Mouse (Mus musculus): Measurements from ENCODE around the gene Ifitm5. TPM values are rescaled to one million over a fixed set of nuclear protein-coding genes. Genes with fewer than 3 reads are reported as not detected.
"Not testable (repeated sequence)": the region's sequence is repeated elsewhere in the genome, so short reads cannot be mapped to it uniquely, and the experiment has no call there.

Ifitm5 gene
- polyA plus RNA-seq, 1 experiment: 0.81 TPM

DNA sequence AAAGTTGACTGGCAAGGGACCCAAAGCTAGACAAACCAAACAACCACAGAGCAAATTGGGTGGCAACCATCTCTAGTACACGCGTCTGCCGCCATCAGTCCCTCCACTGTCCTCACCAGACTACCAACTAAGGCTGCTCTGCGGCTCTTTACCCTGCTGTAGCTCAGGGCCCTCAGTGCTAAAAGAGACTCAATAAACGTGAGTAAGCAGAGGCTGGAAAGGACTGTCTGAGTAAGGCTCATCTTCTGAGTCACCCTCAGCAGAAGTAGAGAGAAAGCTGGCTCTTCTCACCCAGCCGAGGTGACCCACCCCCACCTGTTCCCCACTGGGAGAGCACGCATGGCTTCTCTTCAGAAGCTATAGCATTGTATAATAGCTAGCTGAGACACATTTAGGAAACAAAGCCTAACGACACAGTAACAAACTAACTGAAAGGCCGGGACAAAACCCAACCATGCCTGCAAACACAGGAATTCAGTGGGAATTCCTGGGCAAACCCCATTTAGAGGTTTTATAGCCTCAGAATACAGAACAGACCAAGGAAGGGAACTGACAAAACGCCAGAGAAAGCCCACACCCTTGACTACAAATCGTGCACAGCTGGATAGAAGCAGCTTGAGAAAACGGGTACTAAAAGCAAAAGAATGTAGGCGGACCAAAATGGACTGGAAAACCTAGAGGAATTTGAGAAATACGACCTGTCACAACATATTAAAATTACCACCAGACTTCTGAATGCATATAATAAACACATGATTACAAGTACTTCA lies 23.5 kb upstream of the Ifitm5 start:
- no peaks in the 10 kb centered on the region for H3K4me1 ChIP-seq (replicated peaks; ENCODE audit: control insufficient read depth, insufficient read depth, low read length)
- no peaks in the 10 kb centered on the region for H3K36me3 ChIP-seq (ENCODE audit: control insufficient read depth, insufficient read depth, low read length)
- no peaks in the 10 kb centered on the region for H3K27me3 ChIP-seq (ENCODE audit: control insufficient read depth, insufficient read depth, low read length)
- DNase-seq: no peak
- no peak for TF ChIP-seq CTCF (IDR thresholded peaks at IDR 0.05; ENCODE audit: borderline replicate concordance, control insufficient read depth, extremely low read depth, insufficient read depth, low read length, poor library complexity)
- no peak for TF ChIP-seq POLR2A (IDR thresholded peaks at IDR 0.05; ENCODE audit: control insufficient read depth, extremely low read depth, insufficient read depth, low read length, poor library complexity)
- 72% methylated on average over 14 of the region's 14 CpGs for WGBS
- H3K27ac ChIP-seq (ENCODE audit: control insufficient read depth, insufficient read depth, low read length): no peak overlapping the region
- H3K4me3 ChIP-seq (ENCODE audit: control insufficient read depth, insufficient read depth, low read length): no peak overlapping the region

DNA sequence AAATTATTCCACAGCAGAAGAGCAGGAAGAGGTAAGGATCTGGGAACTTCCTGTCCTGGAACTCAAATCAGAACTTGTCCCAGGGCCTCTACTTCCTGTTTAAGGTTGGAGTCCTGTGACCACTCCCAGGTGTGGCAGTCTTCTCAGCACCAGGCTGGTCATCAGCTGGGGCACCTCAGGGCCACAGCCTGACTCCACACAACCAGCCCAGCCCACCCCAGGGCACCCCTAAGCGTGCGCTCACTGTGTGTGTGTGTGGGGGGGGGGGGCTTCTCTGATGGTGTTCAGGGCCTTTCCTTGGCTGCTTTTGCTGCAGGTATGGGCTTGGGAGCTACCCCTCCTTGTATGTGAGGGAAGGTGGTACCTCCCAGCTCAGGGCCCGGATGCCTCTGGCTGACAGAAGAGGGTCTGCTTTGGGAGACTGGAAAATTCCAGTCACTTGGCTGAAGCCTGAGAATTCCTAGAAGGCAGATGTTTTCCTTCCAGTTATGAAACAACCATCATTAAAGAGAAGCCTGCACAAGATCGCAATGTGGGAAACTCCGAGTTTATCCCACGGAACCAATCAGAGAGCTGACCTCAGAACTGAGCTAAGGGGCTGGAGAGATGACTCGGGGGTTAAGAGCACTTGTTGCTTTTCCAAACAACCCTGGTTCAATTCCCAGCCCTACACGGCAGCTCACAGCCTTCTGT lies 21.5 kb upstream of the Ifitm5 start:
- Histone ChIP-seq H3K36me3 (ENCODE audit: control insufficient read depth, insufficient read depth, low read length) (no peaks in the 10 kb centered on the region), H3K4me1 (replicated peaks; ENCODE audit: control insufficient read depth, insufficient read depth, low read length) (no peaks in the 10 kb centered on the region), H3K27ac (ENCODE audit: control insufficient read depth, insufficient read depth, low read length) (no peak overlapping the region), H3K4me3 (ENCODE audit: control insufficient read depth, insufficient read depth, low read length) (no peak overlapping the region), H3K27me3 (ENCODE audit: control insufficient read depth, insufficient read depth, low read length) (no peaks in the 10 kb centered on the region)
- DNase-seq: no peak
- WGBS: 95% methylated on average over 8 of the region's 8 CpGs
- TF ChIP-seq CTCF (IDR thresholded peaks at IDR 0.05; ENCODE audit: borderline replicate concordance, control insufficient read depth, extremely low read depth, insufficient read depth, low read length, poor library complexity): no peak
- no peak for TF ChIP-seq POLR2A (IDR thresholded peaks at IDR 0.05; ENCODE audit: control insufficient read depth, extremely low read depth, insufficient read depth, low read length, poor library complexity)

DNA sequence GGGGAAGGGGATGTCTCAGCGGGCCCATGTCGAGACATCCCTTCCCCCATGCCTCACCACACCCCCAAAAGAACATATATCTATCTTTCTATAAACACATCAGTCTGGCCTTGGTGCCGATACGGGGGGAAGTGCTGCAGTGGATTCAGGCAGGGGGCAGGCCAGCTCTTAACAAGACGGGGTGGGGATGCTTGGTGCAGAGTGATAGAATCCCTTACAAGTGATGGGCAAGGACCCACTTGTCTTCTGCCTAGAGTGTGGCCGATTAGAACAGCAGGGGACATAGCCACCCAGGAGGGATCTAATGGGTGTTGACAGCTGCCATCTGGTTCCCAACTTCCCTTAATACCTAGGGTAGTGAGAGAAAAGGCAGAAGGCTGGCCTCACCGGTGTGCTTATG lies 20.8 kb upstream of the Ifitm5 start:
- H3K4me1 ChIP-seq (replicated peaks; ENCODE audit: control insufficient read depth, insufficient read depth, low read length): no peaks in the 10 kb centered on the region
- TF ChIP-seq POLR2A (IDR thresholded peaks at IDR 0.05; ENCODE audit: control insufficient read depth, extremely low read depth, insufficient read depth, low read length, poor library complexity) (no peak), CTCF (IDR thresholded peaks at IDR 0.05; ENCODE audit: borderline replicate concordance, control insufficient read depth, extremely low read depth, insufficient read depth, low read length, poor library complexity) (no peak)
- no peak overlapping the region for H3K4me3 ChIP-seq (ENCODE audit: control insufficient read depth, insufficient read depth, low read length)
- no peaks in the 10 kb centered on the region for H3K27me3 ChIP-seq (ENCODE audit: control insufficient read depth, insufficient read depth, low read length)
- no peak overlapping the region for H3K27ac ChIP-seq (ENCODE audit: control insufficient read depth, insufficient read depth, low read length)
- H3K36me3 ChIP-seq (ENCODE audit: control insufficient read depth, insufficient read depth, low read length): no peaks in the 10 kb centered on the region
- no peak for DNase-seq
- WGBS: 60% methylated on average over 7 of the region's 7 CpGs

DNA sequence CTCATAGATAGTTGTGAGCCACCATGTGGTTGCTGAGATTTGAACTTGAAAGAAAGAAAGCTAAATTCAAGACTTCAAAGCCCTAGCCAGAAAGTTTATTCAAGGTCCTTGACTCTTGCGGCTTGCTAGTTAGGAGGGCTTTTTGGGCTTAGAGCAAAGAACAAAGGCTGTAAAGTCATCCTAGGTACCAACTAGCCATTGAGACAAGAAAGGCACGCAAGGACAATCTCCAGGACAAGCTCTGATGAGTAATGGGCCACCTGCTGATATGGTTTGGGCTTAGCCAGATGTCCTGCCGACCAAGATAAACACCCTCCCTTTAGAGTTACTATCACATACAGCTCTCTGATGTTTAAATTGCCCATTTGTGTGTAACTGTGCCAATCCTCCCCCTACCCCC lies 18.6 kb upstream of the Ifitm5 start:
- not testable (repeated sequence) for H3K27ac ChIP-seq (ENCODE audit: control insufficient read depth, insufficient read depth, low read length); DNase-seq; H3K27me3 ChIP-seq (ENCODE audit: control insufficient read depth, insufficient read depth, low read length); H3K36me3 ChIP-seq (ENCODE audit: control insufficient read depth, insufficient read depth, low read length); H3K4me3 ChIP-seq (ENCODE audit: control insufficient read depth, insufficient read depth, low read length); H3K4me1 ChIP-seq (replicated peaks; ENCODE audit: control insufficient read depth, insufficient read depth, low read length)
- 29% methylated on average over 3 of the region's 3 CpGs for WGBS

DNA sequence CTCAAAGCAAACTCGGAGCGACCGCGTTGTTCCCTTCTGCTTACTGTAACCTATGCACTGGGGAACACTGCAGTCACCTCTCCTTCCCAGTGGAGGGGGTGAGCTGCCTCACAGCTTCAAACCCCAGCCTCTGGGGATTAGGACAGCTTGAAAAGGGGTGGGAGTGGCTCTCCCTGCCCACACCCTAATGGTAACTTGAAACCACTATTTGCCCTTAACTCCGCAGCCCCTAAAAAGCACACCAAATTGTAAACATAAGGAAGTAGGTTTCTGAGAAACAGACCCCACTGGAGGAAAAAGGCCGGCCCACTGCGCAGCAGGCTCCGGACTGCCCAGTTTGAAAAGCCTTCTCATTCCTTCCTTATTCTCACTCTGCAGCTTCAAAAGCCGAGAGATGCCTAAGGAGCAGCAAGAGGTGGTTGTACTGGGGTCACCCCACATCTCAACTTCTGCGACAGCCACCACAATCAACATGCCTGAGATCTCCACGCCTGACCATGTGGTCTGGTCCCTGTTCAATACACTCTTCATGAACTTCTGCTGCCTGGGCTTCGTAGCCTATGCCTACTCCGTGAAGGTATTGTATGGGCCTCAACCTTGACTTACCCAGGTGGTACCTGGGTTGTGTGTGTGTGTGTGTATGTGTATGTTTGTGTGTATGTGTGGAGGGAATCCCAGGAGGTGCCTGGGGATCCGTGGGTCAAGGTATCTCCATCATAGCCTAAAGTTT lies 17.9 kb upstream of the Ifitm5 start:
- H3K36me3 ChIP-seq (ENCODE audit: control insufficient read depth, insufficient read depth, low read length): no peaks in the 10 kb centered on the region
- no peaks in the 10 kb centered on the region for H3K4me1 ChIP-seq (replicated peaks; ENCODE audit: control insufficient read depth, insufficient read depth, low read length)
- no peak overlapping the region for H3K27ac ChIP-seq (ENCODE audit: control insufficient read depth, insufficient read depth, low read length)
- WGBS: 17% methylated on average over 14 of the region's 14 CpGs
- no peak for DNase-seq
- H3K27me3 ChIP-seq (ENCODE audit: control insufficient read depth, insufficient read depth, low read length): no peaks in the 10 kb centered on the region
- TF ChIP-seq POLR2A (IDR thresholded peaks at IDR 0.05; ENCODE audit: control insufficient read depth, extremely low read depth, insufficient read depth, low read length, poor library complexity) (no peak), CTCF (IDR thresholded peaks at IDR 0.05; ENCODE audit: borderline replicate concordance, control insufficient read depth, extremely low read depth, insufficient read depth, low read length, poor library complexity) (no peak)
- H3K4me3 ChIP-seq (ENCODE audit: control insufficient read depth, insufficient read depth, low read length): no peak overlapping the region

DNA sequence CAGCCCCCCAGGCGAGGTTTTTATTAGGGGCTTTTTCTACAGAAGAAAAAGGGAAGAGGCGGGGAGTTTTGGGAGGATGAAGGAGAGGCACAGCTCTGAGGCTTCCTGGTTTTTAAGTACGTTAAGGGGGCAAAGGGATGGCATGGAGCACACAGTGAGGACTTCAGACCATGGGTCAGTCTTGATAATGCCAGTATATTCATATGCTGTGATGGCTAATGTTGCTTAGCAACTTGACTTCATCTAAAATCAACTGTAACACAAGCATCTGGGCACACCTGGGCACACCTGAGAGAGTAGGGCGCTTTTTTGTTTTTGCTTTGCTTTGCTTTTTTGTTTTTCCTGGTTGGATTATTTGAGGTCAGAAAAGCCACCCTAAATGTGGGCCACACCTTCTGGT lies 16.8 kb upstream of the Ifitm5 start, which contains the start of gene Ifitm1:
TSS of gene Ifitm1 (plus strand) at position 301 of the 400 bp plus-strand sequence.
- H3K36me3 ChIP-seq (ENCODE audit: control insufficient read depth, insufficient read depth, low read length): no peaks in the 10 kb centered on the region
- 68% methylated on average over 4 of the region's 4 CpGs for WGBS
- H3K4me3 ChIP-seq (ENCODE audit: control insufficient read depth, insufficient read depth, low read length): no peak within 1 kb of the TSS
- DNase-seq: no peak
- no peak for TF ChIP-seq CTCF (IDR thresholded peaks at IDR 0.05; ENCODE audit: borderline replicate concordance, control insufficient read depth, extremely low read depth, insufficient read depth, low read length, poor library complexity)
- TF ChIP-seq POLR2A (IDR thresholded peaks at IDR 0.05; ENCODE audit: control insufficient read depth, extremely low read depth, insufficient read depth, low read length, poor library complexity): no peak
- no peak within 1 kb of the TSS for H3K27ac ChIP-seq (ENCODE audit: control insufficient read depth, insufficient read depth, low read length)
- no peaks in the 10 kb centered on the region for H3K27me3 ChIP-seq (ENCODE audit: control insufficient read depth, insufficient read depth, low read length)
- no peaks in the 10 kb centered on the region for H3K4me1 ChIP-seq (replicated peaks; ENCODE audit: control insufficient read depth, insufficient read depth, low read length)
